Mouse (Mus musculus): Measurements from ENCODE around the gene Lrrc32. TPM values are rescaled to one million over a fixed set of nuclear protein-coding genes. Genes with fewer than 3 reads are reported as not detected.

Lrrc32 gene
- polyA plus RNA-seq, 1 experiment from 2014 or later, result 4.3 TPM

DNA sequence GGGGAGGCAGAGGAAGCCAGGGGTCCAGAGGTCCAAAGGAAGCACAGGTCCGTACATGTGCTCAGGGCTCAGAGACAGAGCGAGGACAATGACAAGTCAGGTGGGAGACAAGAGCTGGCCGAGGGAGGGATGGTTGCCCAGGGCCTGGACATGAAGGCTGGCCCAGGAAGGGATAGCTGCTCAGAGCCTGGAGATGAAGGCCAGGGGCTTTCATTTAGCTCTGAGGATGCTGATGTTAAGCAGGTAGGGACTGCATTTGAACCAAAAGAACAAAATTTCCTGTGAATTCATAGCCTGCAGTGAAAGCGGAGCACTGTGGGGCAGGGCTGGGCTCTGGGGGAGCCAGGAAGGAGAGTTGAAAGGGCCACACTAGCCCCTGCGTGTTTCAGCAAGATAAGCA is 3.2 kb downstream of the Lrrc32 start:
- Histone ChIP-seq H3K9me3 (ENCODE audit: control insufficient read depth, low read length) (no peaks in the 10 kb centered on the region), H3K36me3 (ENCODE audit: control insufficient read depth, insufficient read depth, low read length) (no peaks in the 10 kb centered on the region), H3K27me3 (ENCODE audit: control insufficient read depth, insufficient read depth, low read length) (peaks cover 12% of the 10 kb centered on the region; the same call in 1 of the 2 replicates), H3K27ac (ENCODE audit: low read depth, low read length) (no peak overlapping the region), H3K9ac (ENCODE audit: low read length) (no peak overlapping the region), H3K4me1 (ENCODE audit: control insufficient read depth, insufficient read depth, low read length) (peaks cover 3% of the 10 kb centered on the region), H3K4me3 (ENCODE audit: low read depth, low read length) (no peak overlapping the region), H3K4me2 (no peak overlapping the region)
- no peak for DNase-seq (ENCODE audit: low spot score, missing footprints)
- no peak for ATAC-seq (ENCODE audit: low FRiP score)
- WGBS, result 84% methylated on average over 5 of the region's 5 CpGs

DNA sequence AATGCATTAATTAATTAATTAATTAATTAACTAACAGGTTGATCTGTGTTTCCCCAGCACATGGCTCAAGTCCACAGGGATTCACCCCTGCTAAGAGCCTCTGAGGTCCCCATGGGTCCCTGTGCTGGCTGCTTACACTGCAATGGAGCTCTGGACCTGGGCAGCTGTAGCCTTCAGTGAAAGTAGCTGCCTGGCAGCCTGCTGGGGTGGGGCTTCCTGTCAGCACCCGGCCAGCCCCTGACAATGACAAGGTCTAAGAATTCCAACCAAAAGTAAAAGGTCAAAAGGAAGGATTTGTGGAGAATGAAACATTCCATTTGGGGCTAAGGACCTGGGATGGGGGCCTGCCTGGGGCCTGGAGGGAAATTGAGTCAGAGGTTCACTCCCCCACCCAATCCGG is 4.2 kb downstream of the Lrrc32 start:
- Histone ChIP-seq H3K27me3 (ENCODE audit: control insufficient read depth, insufficient read depth, low read length) (peaks cover 12% of the 10 kb centered on the region; the same call in 1 of the 2 replicates), H3K27ac (ENCODE audit: low read depth, low read length) (no peak overlapping the region), H3K4me1 (ENCODE audit: control insufficient read depth, insufficient read depth, low read length) (peaks cover 3% of the 10 kb centered on the region), H3K36me3 (ENCODE audit: control insufficient read depth, insufficient read depth, low read length) (no peaks in the 10 kb centered on the region), H3K4me2 (no peak overlapping the region), H3K9ac (ENCODE audit: low read length) (no peak overlapping the region), H3K9me3 (ENCODE audit: control insufficient read depth, low read length) (no peaks in the 10 kb centered on the region), H3K4me3 (ENCODE audit: low read depth, low read length) (no peak overlapping the region)
- ATAC-seq (ENCODE audit: low FRiP score), result no peak
- 62% methylated on average over 2 of the region's 2 CpGs for WGBS
- no peak for DNase-seq (ENCODE audit: low spot score, missing footprints)

DNA sequence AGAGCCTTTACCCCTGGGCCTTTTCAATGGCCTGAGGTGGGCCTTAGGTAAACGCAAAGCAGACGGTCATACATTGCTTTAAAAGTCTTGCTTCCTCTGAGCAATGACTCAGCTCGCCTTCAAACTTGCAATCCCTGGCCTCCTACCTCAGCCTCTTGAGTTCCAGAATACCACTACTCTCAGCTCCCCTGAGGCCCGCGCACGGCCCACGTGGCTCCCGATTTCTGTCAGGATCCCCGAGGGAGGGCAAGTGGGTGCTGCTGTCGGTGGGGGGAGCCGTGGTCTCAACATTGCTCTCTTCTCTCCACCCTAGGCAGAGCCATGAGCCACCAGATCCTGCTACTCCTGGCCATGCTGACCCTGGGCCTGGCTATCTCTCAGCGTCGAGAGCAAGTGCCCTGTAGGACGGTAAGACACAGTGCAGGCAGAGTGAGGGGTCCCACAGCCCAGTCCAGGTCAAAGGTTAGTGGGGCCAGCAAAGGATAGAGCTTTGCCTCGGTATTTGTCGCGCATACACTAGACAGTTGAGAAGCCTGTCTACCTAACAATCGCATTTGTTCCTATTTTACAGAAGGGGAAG is 4.9 kb downstream of the Lrrc32 start:
- Histone ChIP-seq H3K4me3 (ENCODE audit: low read depth, low read length) (no peak overlapping the region), H3K4me2 (no peak overlapping the region), H3K27ac (ENCODE audit: low read depth, low read length) (no peak overlapping the region), H3K4me1 (ENCODE audit: control insufficient read depth, insufficient read depth, low read length) (peaks cover 3% of the 10 kb centered on the region), H3K9ac (ENCODE audit: low read length) (no peak overlapping the region), H3K27me3 (ENCODE audit: control insufficient read depth, insufficient read depth, low read length) (peaks cover 9% of the 10 kb centered on the region; the same call in 1 of the 2 replicates), H3K9me3 (ENCODE audit: control insufficient read depth, low read length) (no peaks in the 10 kb centered on the region), H3K36me3 (ENCODE audit: control insufficient read depth, insufficient read depth, low read length) (no peaks in the 10 kb centered on the region)
- WGBS, result 77% methylated on average over 18 of the region's 18 CpGs
- no peak for DNase-seq (ENCODE audit: low spot score, missing footprints)
- ATAC-seq (ENCODE audit: low FRiP score), result no peak

DNA sequence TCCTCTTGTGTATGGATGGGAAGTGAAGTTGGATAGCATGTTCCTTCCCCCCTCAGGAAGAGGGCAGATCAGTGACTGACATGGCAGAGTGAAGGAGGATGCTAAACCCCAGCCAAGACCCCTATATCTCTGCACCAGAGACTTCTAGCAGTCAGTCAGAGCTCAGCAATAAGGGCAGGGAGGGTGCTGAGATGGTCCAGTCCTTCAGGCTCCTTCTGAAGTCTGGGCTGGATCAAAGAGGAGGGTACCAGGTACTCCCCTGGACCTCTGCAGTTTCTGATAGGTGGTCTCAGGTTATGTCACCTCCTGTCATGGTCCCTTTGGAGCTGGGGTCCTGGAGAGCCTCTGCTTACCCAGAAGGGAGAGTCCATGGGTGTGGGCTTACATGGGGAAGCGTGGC is 6.5 kb downstream of the Lrrc32 start:
- Histone ChIP-seq H3K9me3 (ENCODE audit: control insufficient read depth, low read length) (no peaks in the 10 kb centered on the region), H3K27me3 (ENCODE audit: control insufficient read depth, insufficient read depth, low read length) (peaks cover 1% of the 10 kb centered on the region; the same call in 1 of the 2 replicates), H3K4me3 (ENCODE audit: low read depth, low read length) (no peak overlapping the region), H3K9ac (ENCODE audit: low read length) (no peak overlapping the region), H3K4me2 (no peak overlapping the region), H3K27ac (ENCODE audit: low read depth, low read length) (no peak overlapping the region), H3K4me1 (ENCODE audit: control insufficient read depth, insufficient read depth, low read length) (no peaks in the 10 kb centered on the region), H3K36me3 (ENCODE audit: control insufficient read depth, insufficient read depth, low read length) (no peaks in the 10 kb centered on the region)
- WGBS, result 65% methylated on average over 1 of the region's 1 CpGs
- ATAC-seq (ENCODE audit: low FRiP score), result no peak
- no peak for DNase-seq (ENCODE audit: low spot score, missing footprints)

DNA sequence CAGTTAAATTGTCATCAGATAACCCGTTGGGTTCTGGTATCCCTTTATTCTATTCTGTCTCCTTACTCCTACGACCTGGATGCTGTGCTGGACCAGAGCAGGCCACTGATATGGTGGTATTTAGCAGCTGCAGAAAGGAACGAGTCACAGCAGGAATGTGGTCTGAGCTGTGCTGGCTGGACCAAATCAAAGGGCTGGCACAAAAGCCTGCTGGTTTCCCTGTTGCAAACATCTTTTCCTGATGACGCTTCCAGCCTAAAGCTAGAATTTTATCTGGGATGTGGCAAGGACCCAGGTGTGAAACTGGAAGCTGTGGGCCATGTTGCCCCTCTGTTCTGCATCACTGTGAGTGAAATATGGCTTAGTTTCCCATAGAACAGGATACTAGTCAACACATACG is 8.4 kb downstream of the Lrrc32 start:
- no peaks in the 10 kb centered on the region for H3K36me3 ChIP-seq (ENCODE audit: control insufficient read depth, insufficient read depth, low read length)
- no peaks in the 10 kb centered on the region for H3K27me3 ChIP-seq (ENCODE audit: control insufficient read depth, insufficient read depth, low read length)
- no peak for DNase-seq (ENCODE audit: low spot score, missing footprints)
- no peaks in the 10 kb centered on the region for H3K4me1 ChIP-seq (ENCODE audit: control insufficient read depth, insufficient read depth, low read length)
- no peak for ATAC-seq (ENCODE audit: low FRiP score)
- no peaks in the 10 kb centered on the region for H3K9me3 ChIP-seq (ENCODE audit: control insufficient read depth, low read length)
- no peak overlapping the region for H3K4me2 ChIP-seq
- no peak overlapping the region for H3K27ac ChIP-seq (ENCODE audit: low read depth, low read length)
- no peak overlapping the region for H3K4me3 ChIP-seq (ENCODE audit: low read depth, low read length)
- 57% methylated on average over 5 of the region's 5 CpGs for WGBS
- no peak overlapping the region for H3K9ac ChIP-seq (ENCODE audit: low read length)

DNA sequence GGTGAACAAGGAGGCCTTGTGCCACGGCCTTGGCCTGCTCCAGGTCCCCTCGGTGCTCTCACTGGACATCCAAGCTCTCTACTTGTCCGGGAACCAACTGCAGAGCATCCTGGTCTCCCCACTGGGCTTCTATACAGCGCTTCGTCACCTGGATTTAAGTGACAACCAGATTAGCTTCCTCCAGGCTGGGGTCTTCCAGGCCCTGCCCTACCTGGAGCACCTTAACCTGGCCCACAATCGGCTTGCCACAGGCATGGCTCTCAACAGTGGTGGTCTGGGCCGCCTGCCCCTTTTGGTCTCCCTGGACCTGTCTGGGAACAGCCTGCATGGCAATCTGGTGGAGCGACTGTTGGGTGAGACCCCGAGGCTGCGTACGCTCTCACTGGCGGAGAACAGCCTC is 9.0 kb downstream of the Lrrc32 start:
- Histone ChIP-seq H3K4me2 (no peak overlapping the region), H3K27ac (ENCODE audit: low read depth, low read length) (no peak overlapping the region), H3K9me3 (ENCODE audit: control insufficient read depth, low read length) (no peaks in the 10 kb centered on the region), H3K9ac (ENCODE audit: low read length) (no peak overlapping the region), H3K4me1 (ENCODE audit: control insufficient read depth, insufficient read depth, low read length) (no peaks in the 10 kb centered on the region), H3K27me3 (ENCODE audit: control insufficient read depth, insufficient read depth, low read length) (no peaks in the 10 kb centered on the region), H3K4me3 (ENCODE audit: low read depth, low read length) (no peak overlapping the region), H3K36me3 (ENCODE audit: control insufficient read depth, insufficient read depth, low read length) (no peaks in the 10 kb centered on the region)
- DNase-seq (ENCODE audit: low spot score, missing footprints) (no peak), ATAC-seq (ENCODE audit: low FRiP score) (no peak)
- WGBS, result 91% methylated on average over 12 of the region's 12 CpGs

DNA sequence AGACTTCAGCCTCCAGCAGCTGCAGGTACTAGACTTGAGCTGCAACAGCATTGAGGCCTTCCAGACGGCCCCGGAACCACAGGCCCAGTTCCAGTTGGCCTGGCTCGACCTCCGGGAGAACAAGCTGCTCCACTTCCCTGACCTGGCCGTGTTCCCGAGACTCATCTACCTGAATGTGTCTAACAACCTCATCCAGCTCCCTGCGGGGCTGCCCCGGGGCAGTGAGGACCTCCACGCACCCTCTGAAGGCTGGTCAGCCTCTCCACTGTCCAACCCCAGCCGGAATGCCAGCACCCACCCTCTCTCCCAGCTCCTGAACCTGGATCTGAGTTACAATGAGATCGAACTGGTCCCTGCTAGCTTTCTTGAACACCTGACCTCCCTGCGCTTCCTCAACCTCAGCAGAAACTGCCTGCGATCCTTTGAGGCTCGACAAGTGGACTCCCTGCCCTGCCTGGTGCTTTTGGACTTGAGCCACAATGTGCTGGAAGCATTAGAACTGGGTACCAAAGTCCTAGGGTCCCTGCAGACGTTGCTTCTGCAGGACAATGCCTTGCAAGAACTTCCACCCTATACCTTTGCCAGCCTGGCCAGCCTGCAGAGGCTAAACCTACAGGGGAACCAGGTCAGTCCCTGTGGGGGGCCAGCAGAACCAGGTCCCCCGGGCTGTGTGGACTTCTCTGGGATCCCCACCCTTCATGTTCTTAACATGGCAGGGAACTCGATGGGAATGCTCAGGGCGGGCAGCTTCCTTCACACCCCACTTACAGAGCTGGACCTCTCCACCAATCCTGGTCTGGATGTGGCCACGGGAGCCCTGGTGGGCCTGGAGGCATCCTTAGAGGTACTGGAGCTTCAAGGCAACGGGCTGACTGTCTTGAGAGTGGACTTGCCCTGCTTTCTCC is 9.8 kb downstream of the Lrrc32 start:
- H3K9ac ChIP-seq (ENCODE audit: low read length), result no peak overlapping the region
- peaks cover under 1% of the 10 kb centered on the region; the same call in 1 of the 2 replicates for H3K4me1 ChIP-seq (ENCODE audit: control insufficient read depth, insufficient read depth, low read length)
- WGBS, result 86% methylated on average over 20 of the region's 20 CpGs
- no peak for ATAC-seq (ENCODE audit: low FRiP score)
- no peak for DNase-seq (ENCODE audit: low spot score, missing footprints)
- no peaks in the 10 kb centered on the region for H3K36me3 ChIP-seq (ENCODE audit: control insufficient read depth, insufficient read depth, low read length)
- H3K27me3 ChIP-seq (ENCODE audit: control insufficient read depth, insufficient read depth, low read length), result no peaks in the 10 kb centered on the region
- no peak overlapping the region for H3K27ac ChIP-seq (ENCODE audit: low read depth, low read length)
- no peak overlapping the region for H3K4me2 ChIP-seq
- no peaks in the 10 kb centered on the region for H3K9me3 ChIP-seq (ENCODE audit: control insufficient read depth, low read length)
- no peak overlapping the region for H3K4me3 ChIP-seq (ENCODE audit: low read depth, low read length)

DNA sequence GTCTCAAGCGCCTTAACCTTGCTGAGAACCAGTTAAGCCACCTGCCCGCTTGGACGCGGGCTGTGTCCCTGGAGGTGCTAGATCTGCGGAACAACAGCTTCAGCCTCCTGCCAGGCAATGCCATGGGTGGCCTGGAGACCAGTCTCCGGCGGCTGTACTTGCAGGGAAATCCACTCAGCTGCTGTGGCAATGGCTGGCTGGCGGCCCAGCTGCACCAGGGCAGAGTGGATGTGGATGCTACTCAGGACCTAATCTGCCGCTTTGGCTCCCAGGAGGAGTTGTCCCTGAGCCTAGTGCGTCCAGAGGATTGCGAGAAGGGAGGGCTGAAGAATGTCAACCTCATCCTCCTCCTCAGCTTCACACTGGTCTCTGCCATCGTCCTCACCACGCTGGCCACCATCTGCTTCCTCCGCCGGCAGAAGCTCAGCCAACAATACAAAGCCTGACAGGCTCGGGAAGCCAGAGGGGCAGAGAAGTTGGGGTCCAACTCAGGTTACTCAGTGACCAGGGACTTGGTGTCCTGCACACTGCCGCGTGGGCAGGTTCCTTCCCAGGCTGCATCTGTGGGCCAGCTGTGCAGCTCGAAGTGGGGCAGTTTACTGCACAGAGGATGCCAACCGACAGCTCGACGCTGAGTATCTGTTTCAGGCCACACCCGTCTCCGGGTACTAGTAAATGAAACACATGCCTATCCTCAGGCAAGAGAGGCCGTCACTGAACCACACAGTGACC is 10.6 kb downstream of the Lrrc32 start:
- no peak overlapping the region for H3K9ac ChIP-seq (ENCODE audit: low read length)
- H3K4me2 ChIP-seq, result no peak overlapping the region
- 83% methylated on average over 25 of the region's 25 CpGs for WGBS
- ATAC-seq (ENCODE audit: low FRiP score) (no peak), DNase-seq (ENCODE audit: low spot score, missing footprints) (no peak)
- no peak overlapping the region for H3K4me3 ChIP-seq (ENCODE audit: low read depth, low read length)
- H3K27me3 ChIP-seq (ENCODE audit: control insufficient read depth, insufficient read depth, low read length), result no peaks in the 10 kb centered on the region
- peaks cover 3% of the 10 kb centered on the region; the same call in 1 of the 2 replicates for H3K4me1 ChIP-seq (ENCODE audit: control insufficient read depth, insufficient read depth, low read length)
- H3K9me3 ChIP-seq (ENCODE audit: control insufficient read depth, low read length), result no peaks in the 10 kb centered on the region
- H3K27ac ChIP-seq (ENCODE audit: low read depth, low read length), result no peak overlapping the region
- H3K36me3 ChIP-seq (ENCODE audit: control insufficient read depth, insufficient read depth, low read length), result no peaks in the 10 kb centered on the region

DNA sequence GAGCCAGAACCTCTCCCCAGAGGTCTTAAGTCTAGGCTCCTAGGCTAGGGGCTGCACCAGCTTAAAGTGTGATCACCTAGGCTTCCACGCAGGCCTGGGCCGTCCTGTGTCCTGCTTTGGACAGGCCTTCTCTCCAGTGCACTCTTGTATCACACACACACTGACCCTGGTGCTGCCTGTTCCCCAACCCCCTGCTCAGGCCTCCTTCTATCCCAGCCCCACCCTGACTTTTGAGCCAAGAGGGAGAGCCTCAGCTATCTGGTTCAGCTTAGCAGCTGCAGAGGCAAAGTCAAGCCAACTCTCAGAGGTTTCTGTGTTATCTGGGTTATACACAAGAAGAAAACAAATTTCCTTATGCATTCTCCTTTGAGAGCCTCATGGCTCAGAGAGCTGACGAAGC is 11.4 kb downstream of the Lrrc32 start:
- Histone ChIP-seq H3K27me3 (ENCODE audit: control insufficient read depth, insufficient read depth, low read length) (no peaks in the 10 kb centered on the region), H3K9me3 (ENCODE audit: control insufficient read depth, low read length) (no peaks in the 10 kb centered on the region), H3K4me3 (ENCODE audit: low read depth, low read length) (no peak overlapping the region), H3K36me3 (ENCODE audit: control insufficient read depth, insufficient read depth, low read length) (no peaks in the 10 kb centered on the region), H3K4me2 (no peak overlapping the region), H3K4me1 (ENCODE audit: control insufficient read depth, insufficient read depth, low read length) (peaks cover 3% of the 10 kb centered on the region; the same call in 1 of the 2 replicates), H3K9ac (ENCODE audit: low read length) (no peak overlapping the region), H3K27ac (ENCODE audit: low read depth, low read length) (no peak overlapping the region)
- no peak for ATAC-seq (ENCODE audit: low FRiP score)
- WGBS, result 83% methylated on average over 3 of the region's 3 CpGs
- no peak for DNase-seq (ENCODE audit: low spot score, missing footprints)
